Mouse (Mus musculus) central nervous system, embryonic 11.5 days (tissue): ENCODE results near the gene Mrpl41. TPM values are rescaled to one million over a fixed set of nuclear protein-coding genes. Genes with fewer than 3 reads are reported as not detected.

ENCODE experiments used
- polyA plus RNA-seq: library from polyadenylated mRNA; depleted of rRNA; stranded (reverse); fragments of >200 nt; gene quantifications from 2 replicates; pipeline ENCODE4 v1.2.3, GENCODE M21; 2012; rRNA removed

Gene Mrpl41
- polyA plus RNA-seq: 92.1 and 109 TPM in 2 replicates

DNA sequence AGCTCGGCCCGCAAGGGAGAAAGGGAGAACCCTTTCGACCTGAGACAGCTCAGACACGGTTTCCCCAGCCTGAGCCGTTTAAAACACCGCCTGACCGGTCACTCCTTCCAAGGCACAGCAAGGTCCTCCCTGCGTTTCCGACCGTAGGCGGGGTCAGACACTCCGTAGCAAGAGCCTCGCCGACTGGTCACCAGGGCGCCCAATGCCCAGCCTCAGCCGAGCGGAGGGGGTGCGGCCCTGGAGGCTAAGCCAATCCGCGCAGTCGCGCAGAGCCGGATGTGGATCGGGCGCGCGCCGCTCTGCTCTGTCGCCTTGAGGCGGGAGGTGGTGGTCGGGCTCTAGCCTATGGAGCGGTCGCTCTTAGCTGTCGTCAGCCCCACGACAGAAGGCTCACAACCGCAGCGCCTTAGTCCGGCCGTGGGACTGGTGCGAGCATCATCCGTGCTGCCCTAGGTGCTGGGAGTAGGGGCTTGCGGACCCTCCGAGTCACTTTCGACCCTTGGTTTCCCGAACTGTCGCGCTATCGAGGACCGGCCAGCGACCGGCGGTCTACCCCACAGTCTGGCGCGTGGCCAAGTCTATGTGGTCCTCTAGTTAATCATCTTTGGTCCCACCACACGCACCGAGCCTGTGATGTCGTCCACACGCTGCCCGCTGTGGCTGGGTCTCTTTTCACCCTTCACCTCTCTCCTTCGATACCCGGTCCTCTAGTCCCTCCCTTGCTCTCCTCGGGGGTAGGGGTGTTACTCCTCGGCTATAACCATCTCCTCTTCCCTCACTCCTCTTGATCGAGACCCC, at the start of gene Mrpl41:
Mrpl41 (minus strand) TSS at position 193 of the 798 bp plus-strand sequence.

DNA sequence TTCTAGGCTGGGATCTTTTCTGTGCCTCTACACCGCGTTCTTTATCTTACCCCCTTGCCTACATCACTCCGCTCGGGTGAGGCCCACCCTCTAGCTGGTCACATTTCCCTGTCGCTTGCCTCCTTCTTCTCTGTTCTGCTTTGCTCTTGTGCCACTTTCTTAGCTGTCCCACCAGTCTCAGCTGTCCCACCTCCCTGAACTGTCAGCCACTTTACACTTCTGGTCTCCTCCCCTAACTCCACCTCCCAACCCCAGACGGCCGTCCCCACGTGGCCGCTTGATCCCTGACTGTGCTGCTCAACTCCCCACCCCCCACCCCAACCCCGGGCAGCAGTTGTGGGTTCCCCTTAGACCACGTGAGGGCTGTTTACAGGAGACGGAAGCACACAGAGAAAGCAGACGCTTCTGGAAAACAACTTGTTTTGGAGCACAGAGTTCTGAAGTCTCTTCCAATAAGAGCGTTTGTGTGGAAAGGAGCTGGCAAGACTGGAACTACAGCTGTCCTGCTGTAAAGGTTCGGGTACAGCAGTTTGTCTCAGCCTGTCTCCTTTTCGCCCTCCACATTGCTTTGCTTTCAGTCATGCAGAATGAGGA, 903 bp upstream of the Mrpl41 start, which contains the start of gene Pnpla7:
Pnpla7 (plus strand) TSS at position 330 of the 594 bp plus-strand sequence.

DNA sequence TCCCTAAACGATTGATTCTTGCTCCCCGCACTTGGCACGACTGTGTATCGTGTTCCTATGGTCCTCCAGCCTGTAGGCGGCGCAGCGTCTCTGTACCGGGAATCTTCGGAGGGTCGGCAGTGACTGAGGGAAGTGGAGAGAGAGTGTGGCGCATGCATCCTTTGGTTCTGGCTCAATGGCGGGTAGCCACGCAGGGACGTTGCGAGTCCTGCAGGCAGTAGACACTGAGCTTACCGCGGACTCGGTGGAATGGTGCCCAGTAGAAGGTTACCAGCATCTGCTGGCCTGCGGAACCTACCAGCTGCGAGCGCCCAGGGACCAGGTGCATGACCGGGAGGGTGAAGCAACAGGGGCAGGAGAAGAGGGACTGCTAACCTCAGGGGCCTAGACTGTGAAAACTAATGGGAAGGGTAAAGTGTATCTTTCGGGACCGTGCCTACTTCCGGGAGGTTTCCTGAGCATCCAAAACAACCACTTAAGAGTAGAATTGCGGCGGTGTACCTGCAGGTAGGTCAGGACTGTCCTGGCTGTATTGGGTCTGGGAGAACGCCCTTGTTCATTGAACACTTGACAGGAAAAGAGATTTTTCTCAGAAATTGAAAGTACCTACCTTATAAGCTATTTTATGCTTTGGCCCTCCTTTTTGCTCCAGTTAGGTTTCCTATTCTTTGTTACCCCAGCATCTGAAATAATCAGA, 12.4 kb downstream of the Mrpl41 start, which contains the start of gene Dph7:
Dph7 (plus strand) TSS at position 97 of the 697 bp plus-strand sequence.

DNA sequence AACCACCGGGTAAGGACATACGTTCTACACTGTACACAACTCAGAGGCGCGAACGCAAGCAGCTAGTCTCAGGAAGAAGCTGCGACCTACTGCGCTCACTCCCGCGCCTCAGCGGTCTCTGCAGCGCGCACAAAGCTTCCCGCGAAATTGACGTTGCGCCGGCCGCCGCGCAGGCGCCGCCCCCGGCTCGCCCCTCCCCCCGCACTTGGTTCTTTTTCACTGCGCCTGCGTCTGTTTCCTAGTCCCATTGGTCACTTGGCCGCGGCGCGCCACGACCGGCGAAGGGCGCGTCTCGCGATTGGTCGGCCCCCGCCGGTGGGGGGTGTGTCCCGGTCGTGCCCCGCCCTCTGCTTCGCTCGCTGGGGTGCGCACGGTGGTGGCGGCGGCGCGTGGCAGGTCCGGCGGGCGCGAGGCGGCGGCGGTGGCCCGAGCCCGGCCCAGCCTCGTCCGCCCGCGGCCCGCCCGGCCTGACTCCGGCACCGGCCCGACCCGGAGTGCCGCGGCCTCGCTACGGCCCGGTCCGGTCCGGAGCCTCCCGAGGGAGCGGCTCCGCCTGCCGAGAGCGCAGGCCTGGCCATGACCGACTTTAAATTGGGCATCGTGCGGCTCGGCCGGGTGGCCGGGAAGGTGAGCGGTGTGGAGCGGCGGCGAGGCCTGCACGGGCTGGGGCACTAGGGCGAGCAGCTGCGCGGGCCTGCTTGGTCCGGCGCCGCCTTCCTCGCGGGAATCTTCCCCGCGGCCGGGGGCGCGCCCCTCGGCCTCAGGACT, 25.3 kb downstream of the Mrpl41 start, which contains the start of gene Zmynd19:
Zmynd19 (plus strand) TSS at position 372 of the 768 bp plus-strand sequence.

DNA sequence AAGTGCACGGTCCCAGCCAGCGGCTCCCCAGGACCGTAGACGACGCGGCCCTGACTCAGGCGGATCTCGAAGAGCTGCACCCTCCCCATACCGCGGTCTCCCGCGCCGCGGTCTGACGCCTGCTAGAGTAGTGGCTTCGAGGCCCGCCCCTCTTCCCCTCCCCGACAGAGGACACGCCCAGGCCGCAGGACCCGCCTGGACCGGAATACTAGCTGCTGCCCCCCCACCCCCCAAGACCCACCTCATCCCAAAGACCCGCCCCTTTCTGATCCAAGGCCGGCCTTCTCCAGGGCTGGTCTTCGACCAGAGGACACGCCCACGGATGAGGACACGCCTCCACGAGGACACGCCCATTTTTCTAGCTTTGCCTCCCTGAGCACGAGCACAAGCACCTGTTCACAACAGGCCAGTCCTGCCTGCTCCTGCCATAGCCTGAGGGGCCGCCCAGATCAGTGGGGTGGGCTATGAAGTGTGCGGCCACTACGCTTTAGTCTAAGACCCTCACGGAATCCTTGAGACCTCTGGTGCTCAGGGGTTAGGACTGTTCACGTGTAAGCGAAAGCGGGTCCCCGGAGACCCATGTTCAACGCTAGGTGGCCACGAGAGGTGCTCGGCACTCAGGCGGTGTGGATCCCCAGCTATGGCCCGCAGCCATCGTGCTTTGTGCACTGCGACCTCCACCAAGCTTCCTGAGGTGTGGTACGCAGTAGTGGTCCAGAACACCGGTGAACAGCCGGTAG, 39.7 kb downstream of the Mrpl41 start, which contains the start of gene Arrdc1:
Arrdc1 (minus strand) TSS at position 196 of the 740 bp plus-strand sequence.

Other genes with a start within 250 kb of the Mrpl41 start
- gene Cacna1b, start 211.9 kb downstream of the Mrpl41 start, polyA plus RNA-seq: 11.3 and 17.0 TPM in 2 replicates
- 135 and 165 TPM in 2 replicates for gene Ehmt1, start 55.5 kb downstream of the Mrpl41 start, polyA plus RNA-seq
- gene Arrdc1, start 39.8 kb downstream of the Mrpl41 start, polyA plus RNA-seq: 14.4 and 29.8 TPM in 2 replicates
- gene Zmynd19, start 25.3 kb downstream of the Mrpl41 start, polyA plus RNA-seq: 40.0 and 44.2 TPM in 2 replicates
- gene Dph7, start 12.7 kb downstream of the Mrpl41 start, polyA plus RNA-seq: 25.0 and 41.0 TPM in 2 replicates
- gene Pnpla7, start 935 bp upstream of the Mrpl41 start, polyA plus RNA-seq: 6.2 and 8.3 TPM in 2 replicates
- 88.4 and 93.5 TPM in 2 replicates for gene Nsmf, start 79.3 kb upstream of the Mrpl41 start, polyA plus RNA-seq
- gene Entpd8, start 105.2 kb upstream of the Mrpl41 start, polyA plus RNA-seq: 0.06 and 0.11 TPM in 2 replicates
- gene Noxa1, start 120.1 kb upstream of the Mrpl41 start, polyA plus RNA-seq: 0.10 and 0.18 TPM in 2 replicates
- gene Nrarp, start 205.7 kb upstream of the Mrpl41 start, polyA plus RNA-seq: 61.4 and 82.9 TPM in 2 replicates
- gene Tor4a, start 221.8 kb upstream of the Mrpl41 start, polyA plus RNA-seq: 1.9 and 2.3 TPM in 2 replicates
- gene Nelfb, start 236.4 kb upstream of the Mrpl41 start, polyA plus RNA-seq: 76.7 and 116 TPM in 2 replicates
- gene Stpg3, start 239.5 kb upstream of the Mrpl41 start, polyA plus RNA-seq: not detected in 2 replicates
- 0.14 TPM in 1 of 2 replicates, not detected in the other for gene Fam166a, start 243.6 kb upstream of the Mrpl41 start, polyA plus RNA-seq
- 438 and 534 TPM in 2 replicates for gene Tubb4b, start 249.6 kb upstream of the Mrpl41 start, polyA plus RNA-seq